Mouse (Mus musculus) common myeloid progenitor, adult 5-6 weeks (primary cell): ENCODE measurements around the gene Slf1. TPM values are rescaled to one million over a fixed set of nuclear protein-coding genes. Genes with fewer than 3 reads are reported as not detected.

Experiments
- ATAC-seq: replicated peaks from 2 replicates; pipeline ENCODE4 v1.8.0; 2016; ENCODE audit warnings: low read depth, mild to moderate bottlenecking, moderate TSS enrichment, inconsistent platforms; ENCODE audit not compliant: poor library complexity, severe bottlenecking
- total RNA-seq: library from RNA; stranded (forward); fragments of 200-1000, 187-1606 nt; gene quantifications from 2 replicates; pipeline ENCODE4 v1.2.3, GENCODE M21; 2017

Gene Slf1
- total RNA-seq, 1 experiment from 2014 or later, result 37.8 TPM

GRCm38 (mm10) chr13:77002628-77003027, 132.6 kb downstream of the Slf1 start:
- no peak for ATAC-seq

Other genes starting within 250 kb of the Slf1 start
- 5.3 and 9.9 TPM in 2 replicates for gene 2210408I21Rik, start 67 bp upstream of the Slf1 start, total RNA-seq